Comparison of ENCODE assay signal across 33 mouse cellular contexts in the genomic region with DNA sequence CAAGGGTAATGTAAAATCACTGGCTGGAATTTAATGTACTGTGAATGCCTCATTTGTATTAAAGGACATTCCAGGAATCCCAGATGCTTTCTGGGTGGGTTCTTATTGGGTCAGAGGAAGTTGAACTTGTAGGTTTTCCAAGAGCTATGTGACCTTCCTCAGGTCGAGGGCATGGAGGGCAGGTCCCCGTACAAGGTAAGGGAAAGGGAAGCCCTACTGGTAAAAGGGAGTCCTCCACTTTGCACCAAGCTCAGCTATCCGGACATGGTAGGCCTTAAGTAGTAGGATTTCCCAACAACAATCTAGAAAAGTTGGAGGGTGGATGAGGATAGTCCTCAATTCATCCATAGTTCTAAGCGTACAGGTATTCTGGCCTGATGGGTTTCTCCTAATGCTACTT. TPM values are rescaled to one million over a fixed set of nuclear protein-coding genes. Genes with fewer than 3 reads are reported as not detected.
"Had no signal": no experiment of that assay in that cellular context is flagged by ENCODE, and none has a peak within 500 bp of the region (broad histone marks: within the 10 kb centered on the region; RNA-seq: fewer than 3 reads in every experiment).

No protein-coding gene starts in this region.

- H3K4me2 ChIP-seq: limb, embryonic 12.5 days; limb, embryonic 13.5 days; limb, embryonic 15.5 days; liver, embryonic 11.5 days; liver, embryonic 12.5 days; liver, embryonic 13.5 days; liver, embryonic 15.5 days; lung, embryonic 14.5 days; lung, embryonic 15.5 days; midbrain, embryonic 12.5 days; midbrain, embryonic 13.5 days; midbrain, embryonic 15.5 days; neural tube, embryonic 12.5 days had no signal

- H3K9me3 ChIP-seq: limb, embryonic 10.5 days; limb, embryonic 12.5 days; limb, embryonic 13.5 days; limb, embryonic 15.5 days; liver, embryonic 12.5 days; liver, embryonic 13.5 days; liver, embryonic 15.5 days; lung, embryonic 15.5 days; megakaryocyte, embryonic 14.5 days; midbrain, embryonic 10.5 days; midbrain, embryonic 12.5 days; midbrain, embryonic 13.5 days; midbrain, embryonic 15.5 days; neural tube, embryonic 12.5 days had no signal

- H3K9ac ChIP-seq: limb, embryonic 12.5 days; limb, embryonic 13.5 days; limb, embryonic 15.5 days; liver, embryonic 12.5 days; liver, embryonic 13.5 days; liver, embryonic 14.5 days; liver, embryonic 15.5 days; liver, postnatal 0 days; lung, embryonic 14.5 days; lung, embryonic 15.5 days; midbrain, embryonic 12.5 days; midbrain, embryonic 13.5 days; midbrain, embryonic 15.5 days; neural tube, embryonic 12.5 days had no signal

- H3K4me3 ChIP-seq: left cerebral cortex, adult 2 months; limb, embryonic 10.5 days; limb, embryonic 12.5 days; limb, embryonic 13.5 days; limb, embryonic 15.5 days; liver, embryonic 12.5 days; liver, embryonic 13.5 days; liver, embryonic 15.5 days; lung, embryonic 15.5 days; megakaryocyte, embryonic 14.5 days; midbrain, embryonic 10.5 days; midbrain, embryonic 12.5 days; midbrain, embryonic 13.5 days; midbrain, embryonic 15.5 days; myocyte; neural tube, embryonic 12.5 days had no signal

- H3K36me3 ChIP-seq: limb, embryonic 10.5 days; limb, embryonic 12.5 days; limb, embryonic 13.5 days; limb, embryonic 15.5 days; liver, embryonic 12.5 days; liver, embryonic 13.5 days; liver, embryonic 15.5 days; lung, embryonic 15.5 days; midbrain, embryonic 10.5 days; midbrain, embryonic 12.5 days; midbrain, embryonic 13.5 days; midbrain, embryonic 15.5 days; neural tube, embryonic 12.5 days had no signal

- H3K27me3 ChIP-seq: limb, embryonic 12.5 days; limb, embryonic 13.5 days; limb, embryonic 15.5 days; liver, embryonic 12.5 days; liver, embryonic 13.5 days; liver, embryonic 15.5 days; lung, embryonic 15.5 days; megakaryocyte, embryonic 14.5 days; midbrain, embryonic 12.5 days; midbrain, embryonic 13.5 days; midbrain, embryonic 15.5 days; neural tube, embryonic 12.5 days had no signal

- DNase-seq: left cerebral cortex, postnatal 4 days; liver; liver, embryonic 13.5 days; liver, postnatal 0 days; lung, adult 18-20 months; lung, adult 2 months; lung, embryonic 14.5 days; lung, postnatal 10 days; lung, postnatal 14 days; lung, postnatal 36 days; lung, postnatal 4 days; midbrain, embryonic 14.5 days had no signal

- H3K4me1 ChIP-seq: limb, embryonic 10.5 days; limb, embryonic 12.5 days; limb, embryonic 13.5 days; limb, embryonic 15.5 days; liver, embryonic 12.5 days; liver, embryonic 13.5 days; liver, embryonic 15.5 days; lung, embryonic 15.5 days; megakaryocyte, embryonic 14.5 days; midbrain, embryonic 10.5 days; midbrain, embryonic 12.5 days; midbrain, embryonic 13.5 days; midbrain, embryonic 15.5 days; neural tube, embryonic 12.5 days had no signal

- ATAC-seq: liver, embryonic 12.5 days; liver, postnatal 0 days; lung, postnatal 0 days; midbrain, embryonic 13.5 days; midbrain, embryonic 15.5 days; midbrain, embryonic 16.5 days had no signal

- H3K27ac ChIP-seq: left cerebral cortex, adult 2 months; limb, embryonic 10.5 days; limb, embryonic 12.5 days; limb, embryonic 13.5 days; limb, embryonic 15.5 days; liver, embryonic 12.5 days; liver, embryonic 13.5 days; liver, embryonic 14.5 days; liver, embryonic 15.5 days; lung, embryonic 15.5 days; macrophage; midbrain, embryonic 10.5 days; midbrain, embryonic 12.5 days; midbrain, embryonic 13.5 days; midbrain, embryonic 15.5 days; neural tube, embryonic 12.5 days had no signal

RNA-seq across cellular contexts. Expression of a gene that starts 58.8 kb away (rescaled TPM):
- total RNA-seq: megakaryocyte progenitor cell, adult 5-6 weeks had no signal
- polyA plus RNA-seq: liver, embryonic 12.5 days; midbrain, embryonic 12.5 days had no signal
